Comparison of ENCODE assay signal across 16 mouse cellular contexts in the genomic region with DNA sequence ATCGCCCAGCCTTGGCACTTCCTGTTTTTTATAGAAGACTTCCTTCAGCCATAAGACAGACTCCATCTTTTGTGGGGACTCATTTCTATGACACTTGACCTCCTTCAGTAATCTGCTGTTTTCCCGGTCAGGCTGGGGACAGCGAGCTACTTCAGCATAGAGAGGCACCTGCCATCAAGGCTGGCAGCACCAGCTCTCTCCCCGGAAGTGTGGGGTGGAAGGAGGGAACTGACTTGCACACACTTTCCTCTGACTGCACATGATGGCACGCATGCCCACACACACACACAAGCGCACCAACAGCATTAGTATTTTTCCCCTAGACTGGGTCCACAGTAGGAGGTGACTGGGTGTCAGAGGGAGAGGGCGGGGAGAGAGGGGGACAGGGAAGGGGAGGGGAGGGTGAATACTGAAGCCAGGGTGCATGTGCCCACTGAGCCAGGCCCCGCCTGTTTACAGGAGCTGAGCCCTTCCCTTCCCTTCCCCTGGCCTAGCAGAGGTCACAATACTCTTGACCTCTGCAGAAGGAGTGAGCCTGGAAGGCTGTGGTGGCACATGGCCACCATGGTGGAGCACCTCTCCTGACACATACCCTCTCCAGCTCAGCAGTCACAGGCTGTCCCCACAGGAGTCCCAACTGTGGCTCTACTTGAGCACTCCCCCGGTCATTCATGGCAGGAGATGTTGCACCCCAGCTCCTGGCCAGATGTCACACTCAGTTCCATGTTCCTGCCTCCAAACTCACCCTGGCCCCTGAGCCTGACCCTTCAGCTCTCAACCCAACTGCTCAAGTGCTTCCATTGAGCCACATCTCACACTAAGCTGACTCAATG. TPM values are rescaled to one million over a fixed set of nuclear protein-coding genes. Genes with fewer than 3 reads are reported as not detected.
A peak's percentile ranks its signal among the peaks of the same experiment; 100 is the strongest.
DNase-seq lines count a peak whose midpoint lies in the region; ATAC-seq and TF ChIP-seq lines count a peak whose summit lies in the region.
"Had no signal": no experiment of that assay in that cellular context is flagged by ENCODE, and none has a peak within 500 bp of the region (broad histone marks: within the 10 kb centered on the region; RNA-seq: fewer than 3 reads in every experiment).

No protein-coding gene starts in this region.

- no peak overlapping the region for H3K27ac ChIP-seq in heart, embryonic 16.5 days (ENCODE audit: low read length)
- H3K27ac ChIP-seq in CH12.LX (ENCODE audit: insufficient read depth, low read depth), result peak overlapping the region; percentile 73
- peak overlapping the region; percentile 74 for H3K27ac ChIP-seq in liver, embryonic 15.5 days (replicated peaks)
- no peak overlapping the region; the same call in 1 of the 2 replicates for H3K27ac ChIP-seq in intestine, postnatal 0 days (ENCODE audit: low read depth, low read length)
- H3K27ac ChIP-seq in thymus, adult 2 months (ENCODE audit: control insufficient read depth, insufficient read depth, low read length), result no peak overlapping the region; the same call in 1 of the 2 replicates
- H3K27ac ChIP-seq: embryonic facial prominence, embryonic 12.5 days; forebrain, embryonic 12.5 days; hindbrain, embryonic 15.5 days; limb, embryonic 15.5 days had no signal

- TF ChIP-seq RAD21 in CH12.LX (IDR thresholded peaks at IDR 0.05; ENCODE audit: low read depth, low read length), result no peak

- peak; percentile 25; the same call in 1 of the 2 replicates for ATAC-seq in heart, embryonic 16.5 days (replicated peaks; ENCODE audit: extremely low read depth, insufficient read depth, low FRiP score)
- ATAC-seq in liver, embryonic 15.5 days (ENCODE audit: insufficient read depth), result no peak
- ATAC-seq in intestine, postnatal 0 days, result no peak

- H3K27me3 ChIP-seq in heart, embryonic 16.5 days (ENCODE audit: control insufficient read depth, insufficient read depth, low read length), result no peaks in the 10 kb centered on the region
- no peaks in the 10 kb centered on the region for H3K27me3 ChIP-seq in CH12.LX (replicated peaks)
- no peaks in the 10 kb centered on the region for H3K27me3 ChIP-seq in liver, embryonic 15.5 days
- H3K27me3 ChIP-seq in intestine, postnatal 0 days (replicated peaks; ENCODE audit: control insufficient read depth, insufficient read depth, low read length), result no peaks in the 10 kb centered on the region
- H3K27me3 ChIP-seq in thymus, adult 2 months (ENCODE audit: control insufficient read depth, insufficient read depth, low read length), result no peaks in the 10 kb centered on the region
- H3K27me3 ChIP-seq: embryonic facial prominence, embryonic 12.5 days; forebrain, embryonic 12.5 days; hindbrain, embryonic 15.5 days; limb, embryonic 15.5 days had no signal

- peaks cover 29% of the 10 kb centered on the region for H3K4me1 ChIP-seq in heart, embryonic 16.5 days (ENCODE audit: control insufficient read depth, insufficient read depth, low read length)
- H3K4me1 ChIP-seq in CH12.LX (ENCODE audit: control insufficient read depth in 1 of 2, insufficient read depth in 2 of 2), result peaks cover 39 to 75% of the 10 kb centered on the region in 2 experiments
- peaks cover 71% of the 10 kb centered on the region for H3K4me1 ChIP-seq in liver, embryonic 15.5 days (replicated peaks)
- peaks cover 7% of the 10 kb centered on the region; the same call in 1 of the 2 replicates for H3K4me1 ChIP-seq in intestine, postnatal 0 days (replicated peaks; ENCODE audit: control insufficient read depth, insufficient read depth, low read length)
- peaks cover 17% of the 10 kb centered on the region for H3K4me1 ChIP-seq in thymus, adult 2 months (replicated peaks; ENCODE audit: control insufficient read depth, insufficient read depth, low read length)

- no peak for TF ChIP-seq CTCF in CH12.LX (conservative IDR thresholded peaks at IDR 0.05 in 1 of 2, IDR thresholded peaks at IDR 0.05 in 1 of 2; ENCODE audit: low read depth in 2 of 2, low read length in 2 of 2)
- TF ChIP-seq CTCF in intestine, postnatal 0 days (IDR thresholded peaks at IDR 0.05; ENCODE audit: low read depth), result no peak
- no peak for TF ChIP-seq CTCF in thymus, adult 2 months (IDR thresholded peaks at IDR 0.05; ENCODE audit: borderline replicate concordance, control insufficient read depth, extremely low read depth, insufficient read depth, low read length, poor library complexity)

- no peak overlapping the region for H3K4me2 ChIP-seq in heart, embryonic 16.5 days (ENCODE audit: low read depth, low read length)
- no peak overlapping the region for H3K4me2 ChIP-seq in CH12.LX (ENCODE audit: insufficient read depth, low read depth, poor library complexity, severe bottlenecking)
- no peak overlapping the region for H3K4me2 ChIP-seq in liver, embryonic 15.5 days
- no peak overlapping the region for H3K4me2 ChIP-seq in intestine, postnatal 0 days (replicated peaks; ENCODE audit: low read depth)
- H3K4me2 ChIP-seq: embryonic facial prominence, embryonic 12.5 days; forebrain, embryonic 12.5 days; hindbrain, embryonic 15.5 days; limb, embryonic 15.5 days had no signal

- no peak overlapping the region for H3K9ac ChIP-seq in heart, embryonic 16.5 days (ENCODE audit: low read length)
- H3K9ac ChIP-seq in CH12.LX (ENCODE audit: insufficient read depth, low read depth), result no peak overlapping the region
- H3K9ac ChIP-seq in liver, embryonic 15.5 days, result no peak overlapping the region
- no peak overlapping the region for H3K9ac ChIP-seq in intestine, postnatal 0 days (ENCODE audit: low read depth, low read length)
- H3K9ac ChIP-seq: embryonic facial prominence, embryonic 12.5 days; forebrain, embryonic 12.5 days; hindbrain, embryonic 15.5 days; limb, embryonic 15.5 days had no signal

- H3K9me3 ChIP-seq in heart, embryonic 16.5 days (replicated peaks; ENCODE audit: control insufficient read depth, low read length), result no peaks in the 10 kb centered on the region
- no peaks in the 10 kb centered on the region for H3K9me3 ChIP-seq in CH12.LX (replicated peaks; ENCODE audit: low read length)
- no peaks in the 10 kb centered on the region for H3K9me3 ChIP-seq in liver, embryonic 15.5 days (replicated peaks)
- H3K9me3 ChIP-seq in intestine, postnatal 0 days (ENCODE audit: control insufficient read depth), result no peaks in the 10 kb centered on the region
- H3K9me3 ChIP-seq: embryonic facial prominence, embryonic 12.5 days; forebrain, embryonic 12.5 days; hindbrain, embryonic 15.5 days; limb, embryonic 15.5 days had no signal

- no peak for DNase-seq in heart, adult 18-20 months
- DNase-seq in A20 (ENCODE audit: low read depth, low spot score), result peak; percentile 66
- no peak for DNase-seq in CH12.LX (ENCODE audit: extremely low read depth)
- DNase-seq in thymus, adult 2 months, result no peak
- no peak for DNase-seq in cerebellum, postnatal 4 days (ENCODE audit: low spot score in 2 of 2)
- DNase-seq: gastrocnemius, postnatal 25 days; layer of hippocampus, postnatal 36 days; right cerebral cortex, postnatal 25 days had no signal

- no peak for TF ChIP-seq POLR2A in CH12.LX (IDR thresholded peaks at IDR 0.05; ENCODE audit: low read depth, low read length)
- TF ChIP-seq POLR2A in thymus, adult 2 months (IDR thresholded peaks at IDR 0.05; ENCODE audit: control insufficient read depth, extremely low read depth, insufficient read depth, low read length, poor library complexity), result no peak

- dilution Hi-C loops in CH12.LX (cut with MboI; ENCODE audit: extremely low pct_ligation_motif_present, extremely low pct_unique_long_range_greater_than_20kb, low sequenced_read_pairs), result no loop called here

- in situ Hi-C loops in CH12.LX (cut with MboI; ENCODE audit: low pct_ligation_motif_present, low pct_unique_long_range_greater_than_20kb, low sequenced_read_pairs), result no loop called here

- peaks cover 83% of the 10 kb centered on the region for H3K79me2 ChIP-seq in CH12.LX (replicated peaks; ENCODE audit: control insufficient read depth, extremely low read depth, insufficient read depth, poor library complexity, severe bottlenecking)

- 68% methylated on average over 9 of the region's 9 CpGs for WGBS in heart, embryonic 16.5 days
- 73% methylated on average over 9 of the region's 9 CpGs for WGBS in liver, embryonic 15.5 days (ENCODE audit: insufficient replicate concordance)
- 71% methylated on average over 8 of the region's 9 CpGs for WGBS in intestine, postnatal 0 days
- 63% methylated on average over 9 of the region's 9 CpGs for WGBS in thymus, adult 2 months

- TF ChIP-seq EP300 in CH12.LX (IDR thresholded peaks at IDR 0.05; ENCODE audit: low read length), result no peak

- no peak overlapping the region for H3K4me3 ChIP-seq in heart, embryonic 16.5 days (ENCODE audit: low read length)
- peak overlapping the region in 1 of 3 experiments; percentile 24 for H3K4me3 ChIP-seq in CH12.LX (replicated peaks in 1 of 3; ENCODE audit: low read depth in 2 of 3, low read length in 2 of 3, poor library complexity in 1 of 3)
- H3K4me3 ChIP-seq in liver, embryonic 15.5 days (replicated peaks), result no peak overlapping the region
- H3K4me3 ChIP-seq in intestine, postnatal 0 days (ENCODE audit: low read depth, low read length), result no peak overlapping the region
- no peak overlapping the region for H3K4me3 ChIP-seq in thymus, adult 2 months (ENCODE audit: control insufficient read depth, insufficient read depth, low read length)
- H3K4me3 ChIP-seq: embryonic facial prominence, embryonic 12.5 days; forebrain, embryonic 12.5 days; hindbrain, embryonic 15.5 days; limb, embryonic 15.5 days had no signal

- peaks cover 8% of the 10 kb centered on the region for H3K36me3 ChIP-seq in heart, embryonic 16.5 days (ENCODE audit: control insufficient read depth, insufficient read depth)
- H3K36me3 ChIP-seq in CH12.LX (replicated peaks in 1 of 2; ENCODE audit: control insufficient read depth in 1 of 2, insufficient read depth in 1 of 2, low read length in 1 of 2), result peaks cover 45 to 78% of the 10 kb centered on the region in 2 experiments
- peaks cover 77% of the 10 kb centered on the region for H3K36me3 ChIP-seq in liver, embryonic 15.5 days (replicated peaks)
- H3K36me3 ChIP-seq in intestine, postnatal 0 days (ENCODE audit: control insufficient read depth, insufficient read depth), result peaks cover 11% of the 10 kb centered on the region
- H3K36me3 ChIP-seq in thymus, adult 2 months (ENCODE audit: control insufficient read depth, insufficient read depth, low read length), result peaks cover 10% of the 10 kb centered on the region

RNA-seq across cellular contexts. Expression of a gene that starts 10.4 kb away (rescaled TPM):
- 210 and 218 TPM in 2 replicates for polyA plus RNA-seq in heart, embryonic 16.5 days (2015; fragmentation: Nextera tagmentation; extraction: Ambion mirVana)
- total RNA-seq in heart, adult 18-20 months (2021), result 100 to 1,000 TPM; 119 to 126 TPM
- 126 TPM in 2 replicates for total RNA-seq in CH12.LX (2012; rRNA removed)
- total RNA-seq in CH12.LX (2014; rRNA removed), result 84.0 and 92.8 TPM in 2 replicates
- 157 and 184 TPM in 2 replicates for polyA plus RNA-seq in CH12.LX (2012; ENCODE audit: insufficient read length, low read depth)
- polyA plus RNA-seq in liver, embryonic 15.5 days (2015; fragmentation: Nextera tagmentation; extraction: Ambion mirVana), result 187 and 195 TPM in 2 replicates
- 173 and 174 TPM in 2 replicates for polyA plus RNA-seq in intestine, postnatal 0 days (2015; fragmentation: Nextera tagmentation; extraction: Ambion mirVana)
- polyA plus RNA-seq in thymus, adult 2 months (2012; rRNA removed), result 161 and 174 TPM in 2 replicates

RNA-seq across cellular contexts. Expression of a gene that starts 39.8 kb away (rescaled TPM):
- 2.2 and 3.0 TPM in 2 replicates for polyA plus RNA-seq in heart, embryonic 16.5 days (2015; fragmentation: Nextera tagmentation; extraction: Ambion mirVana)
- total RNA-seq in heart, adult 18-20 months (2021), result 10 to 100 TPM in 1 of 2 experiments, 1 to 10 TPM in 1; 9.3 to 17.0 TPM
- total RNA-seq in CH12.LX (2012; rRNA removed) (10.3 and 15.0 TPM in 2 replicates), CH12.LX (2014; rRNA removed) (not detected in 2 replicates)
- 2.4 TPM in 1 of 2 replicates, not detected in the other for polyA plus RNA-seq in CH12.LX (2012; ENCODE audit: insufficient read length, low read depth)
- polyA plus RNA-seq in liver, embryonic 15.5 days (2015; fragmentation: Nextera tagmentation; extraction: Ambion mirVana), result 0.63 TPM in 1 of 2 replicates, not detected in the other
- 8.8 and 10.0 TPM in 2 replicates for polyA plus RNA-seq in intestine, postnatal 0 days (2015; fragmentation: Nextera tagmentation; extraction: Ambion mirVana)
- 9.5 and 15.3 TPM in 2 replicates for polyA plus RNA-seq in thymus, adult 2 months (2012; rRNA removed)
- total RNA-seq: midbrain, postnatal 0 days had no signal

Comparison
In these comparisons a context has a peak if more than half of its experiments do, and no peak if none do; other contexts are left out.
1. H3K27ac ChIP-seq: peak in CH12.LX (single experiment) and liver, embryonic 15.5 days (single experiment); none in heart, embryonic 16.5 days (single experiment), intestine, postnatal 0 days (single experiment) and thymus, adult 2 months (single experiment).